Mouse (Mus musculus) forebrain, embryonic 14.5 days (tissue): ENCODE data around the gene Midn. TPM values are rescaled to one million over a fixed set of nuclear protein-coding genes. Genes with fewer than 3 reads are reported as not detected.
A peak's percentile ranks its signal among the peaks of the same experiment; 100 is the strongest.
"Not testable (repeated sequence)": the region's sequence is repeated elsewhere in the genome, so short reads cannot be mapped to it uniquely, and the experiment has no call there.

ENCODE experiments used
- ATAC-seq: fragments of 200-750 bp; cut with Nextera tagmentation; 2 replicates; pipeline ENCODE4 v1.8.0; 2017; ENCODE audit warnings: mild to moderate bottlenecking, moderate library complexity
- DNase-seq: peaks from one replicate; pipeline ENCODE4 v3.0.0-alpha.2; 2015; ENCODE audit warnings: low spot score
- H3K27ac ChIP-seq: fragments of 300-500 bp; sonication (generic); 2 replicates; pipeline ENCODE4 v1.5.1; 2014; ENCODE audit warnings: low read depth, mild to moderate bottlenecking, control low read depth, low read length, moderate library complexity
- H3K27me3 ChIP-seq: fragments of 300-500 bp; sonication (generic); replicated peaks from 2 replicates; pipeline ENCODE4 v1.6.1; 2014; ENCODE audit warnings: low read length, control low read depth, mixed read lengths; ENCODE audit not compliant: control insufficient read depth, insufficient read depth
- H3K36me3 ChIP-seq: fragments of 300-500 bp; sonication (generic); 2 replicates; pipeline ENCODE4 v1.6.1; 2014; ENCODE audit warnings: low read length, control low read depth; ENCODE audit not compliant: control insufficient read depth, insufficient read depth
- H3K4me1 ChIP-seq: fragments of 300-500 bp; sonication (generic); 2 replicates; pipeline ENCODE4 v1.6.1; 2014; ENCODE audit warnings: antibody characterized with exemption, low read length, control low read depth; ENCODE audit not compliant: control insufficient read depth, insufficient read depth
- H3K4me2 ChIP-seq: fragments of 300-500 bp; sonication (generic); 2 replicates; pipeline ENCODE4 v1.6.1; 2014; ENCODE audit warnings: mild to moderate bottlenecking, control low read depth, low read length
- H3K4me3 ChIP-seq: fragments of 300-500 bp; sonication (generic); 2 replicates; pipeline ENCODE4 v1.5.1; 2014; ENCODE audit warnings: low read depth, low read length, control low read depth
- H3K9ac ChIP-seq: fragments of 300-500 bp; sonication (generic); 2 replicates; pipeline ENCODE4 v1.6.1; 2014; ENCODE audit warnings: mild to moderate bottlenecking, low read length, control low read depth, moderate library complexity
- H3K9me3 ChIP-seq: fragments of 300-500 bp; sonication (generic); replicated peaks from 2 replicates; pipeline ENCODE4 v1.6.1; 2016; ENCODE audit warnings: low read length, control low read depth, mixed read lengths; ENCODE audit not compliant: control insufficient read depth
- WGBS: fragments of 180-500 bp; shearing (Covaris S2); extraction: QIAGEN DNeasy Blood & Tissue Kit; methylation state at CpG from one replicate; pipeline ENCODE4 v1.1.7; 2014; 5-methylcytosine and 5-hydroxymethylcytosine counted together
- polyA plus RNA-seq: library from polyadenylated mRNA; unstranded; fragments of >200 nt; fragmentation: Nextera tagmentation; extraction: Ambion mirVana; gene quantifications from 2 replicates; pipeline ENCODE4 v1.2.1, GENCODE M21; 2014

Midn gene
- polyA plus RNA-seq, 1 experiment from 2014 or later = 67.0 TPM

DNA sequence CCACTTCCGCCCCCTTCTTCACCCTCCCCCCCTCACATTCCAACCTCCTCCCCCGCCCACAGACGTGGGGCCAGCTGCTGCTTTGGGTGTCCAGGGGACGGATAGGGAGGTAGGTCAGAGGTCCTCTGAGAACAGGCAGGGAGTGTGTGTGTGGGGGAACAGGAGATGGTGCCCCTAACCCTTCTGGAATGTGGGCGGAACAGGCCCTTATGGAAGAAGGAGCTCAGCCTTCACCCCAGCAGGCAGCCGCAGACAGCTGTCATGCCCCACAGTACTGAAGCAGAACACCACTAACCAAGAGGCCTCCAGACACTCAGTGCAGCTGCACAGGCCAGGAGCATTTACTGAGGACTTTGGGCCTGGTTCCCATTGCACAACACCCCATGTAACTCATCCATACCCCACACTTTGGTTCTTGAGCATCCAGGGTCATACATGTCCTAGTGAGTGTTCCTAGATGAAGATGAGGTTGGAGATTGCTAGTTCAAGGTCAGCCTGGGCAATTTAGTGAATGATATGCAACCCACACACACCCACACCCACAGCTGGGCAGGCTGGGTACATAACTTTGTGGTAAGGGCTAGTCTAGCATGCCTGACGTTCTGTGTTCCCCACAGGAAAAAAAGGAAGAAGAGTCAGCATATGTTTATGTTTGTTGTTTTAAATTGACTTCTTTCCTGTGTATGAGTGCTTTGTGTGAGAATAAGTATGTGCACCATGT lies 13.6 kb downstream of the Midn start:
- Histone ChIP-seq H3K36me3 (peaks cover 19% of the 10 kb centered on the region), H3K4me2 (no peak overlapping the region), H3K4me3 (no peak overlapping the region), H3K4me1 (peaks cover 27% of the 10 kb centered on the region), H3K9me3 (no peaks in the 10 kb centered on the region), H3K9ac (no peak overlapping the region), H3K27me3 (no peaks in the 10 kb centered on the region), H3K27ac (no peak overlapping the region)
- DNase-seq (no peak), ATAC-seq (no peak)
- WGBS = 15% methylated on average over 7 of the region's 7 CpGs

DNA sequence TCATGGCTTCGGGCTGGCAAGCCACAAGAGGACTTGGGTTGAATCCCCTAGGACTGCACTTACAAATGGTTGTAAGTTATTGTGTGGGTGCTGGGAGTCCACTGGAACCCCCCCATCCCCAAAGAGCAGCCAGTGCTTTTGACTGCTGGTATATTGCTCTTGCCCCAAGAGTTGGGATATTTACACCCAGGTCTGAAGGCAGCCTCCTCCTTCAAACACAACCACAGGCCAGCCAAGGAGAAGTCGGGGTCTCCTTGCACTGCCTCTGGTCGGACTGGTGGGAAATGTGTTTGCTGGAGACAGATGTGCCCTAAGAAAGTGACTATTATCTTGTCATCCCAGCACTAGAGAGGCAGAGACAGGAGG lies 14.2 kb downstream of the Midn start:
- H3K4me2 ChIP-seq = no peak overlapping the region
- H3K4me3 ChIP-seq = no peak overlapping the region
- H3K27ac ChIP-seq = no peak overlapping the region
- no peak for ATAC-seq
- peaks cover 30% of the 10 kb centered on the region for H3K4me1 ChIP-seq
- peaks cover 14% of the 10 kb centered on the region for H3K36me3 ChIP-seq
- no peaks in the 10 kb centered on the region for H3K27me3 ChIP-seq
- 82% methylated on average over 3 of the region's 3 CpGs for WGBS
- no peaks in the 10 kb centered on the region for H3K9me3 ChIP-seq
- no peak overlapping the region for H3K9ac ChIP-seq
- DNase-seq = no peak

DNA sequence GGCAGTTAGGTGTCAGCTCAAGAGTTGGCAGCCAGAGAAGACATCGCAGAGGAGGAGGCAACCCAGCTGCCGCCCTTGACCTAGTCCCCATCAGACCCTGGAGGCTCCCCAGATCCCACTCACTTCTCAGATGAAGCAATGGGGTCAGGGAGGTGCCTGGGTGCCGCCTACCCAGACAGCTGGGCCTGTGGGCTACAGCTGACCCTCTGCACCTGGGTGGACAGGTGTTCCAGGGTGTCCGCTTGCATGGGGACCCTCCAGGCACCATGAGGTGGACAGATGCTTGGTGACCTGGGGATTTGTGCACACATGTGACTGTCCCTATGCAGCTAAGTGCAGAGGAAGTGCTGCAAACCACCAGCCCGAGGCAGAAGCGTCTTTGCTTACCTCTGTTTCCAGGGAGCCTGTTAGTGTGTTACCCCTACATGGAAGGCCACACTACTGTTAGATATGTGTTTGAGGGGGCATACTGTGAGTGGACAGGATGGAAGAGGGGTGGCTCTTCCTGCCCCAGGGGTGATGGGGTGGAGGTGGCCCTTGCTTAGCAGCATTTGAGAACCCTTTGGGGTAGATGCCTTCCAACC lies 14.7 kb downstream of the Midn start:
- Histone ChIP-seq H3K36me3 (peaks cover 9% of the 10 kb centered on the region; the same call in 1 of the 2 replicates), H3K9me3 (no peaks in the 10 kb centered on the region), H3K9ac (no peak overlapping the region), H3K4me2 (no peak overlapping the region), H3K27ac (no peak overlapping the region), H3K27me3 (no peaks in the 10 kb centered on the region), H3K4me3 (no peak overlapping the region), H3K4me1 (peaks cover 30% of the 10 kb centered on the region)
- no peak for DNase-seq
- WGBS = 87% methylated on average over 6 of the region's 6 CpGs
- no peak for ATAC-seq

DNA sequence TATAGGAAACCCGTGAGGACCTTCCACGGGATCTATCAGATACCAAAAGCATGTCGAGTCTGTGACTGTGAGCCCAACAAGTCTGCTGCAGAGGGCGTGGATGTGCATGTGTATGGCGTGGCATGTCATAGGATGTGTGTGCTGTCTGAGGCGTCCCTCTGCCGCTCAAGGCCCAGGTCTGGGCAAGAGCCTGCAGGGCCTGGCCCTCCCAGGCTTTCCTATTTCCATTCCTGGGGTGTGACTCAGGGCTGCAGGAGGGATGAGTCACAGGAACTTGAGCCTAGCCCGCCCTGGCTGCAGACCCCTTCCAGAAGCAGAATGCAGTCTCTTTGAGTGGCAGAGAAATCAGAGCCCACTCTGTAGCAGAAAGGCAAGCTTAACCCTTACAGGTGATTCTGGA lies 15.6 kb downstream of the Midn start:
- DNase-seq (no peak), ATAC-seq (no peak)
- Histone ChIP-seq H3K4me2 (no peak overlapping the region), H3K9ac (no peak overlapping the region), H3K9me3 (no peaks in the 10 kb centered on the region), H3K4me1 (peaks cover 29% of the 10 kb centered on the region), H3K27ac (no peak overlapping the region), H3K4me3 (no peak overlapping the region), H3K27me3 (no peaks in the 10 kb centered on the region), H3K36me3 (0 out of 2 replicates have a peak, but pooled peaks cover 1% of the 10 kb centered on the region)
- WGBS = 77% methylated on average over 8 of the region's 8 CpGs

DNA sequence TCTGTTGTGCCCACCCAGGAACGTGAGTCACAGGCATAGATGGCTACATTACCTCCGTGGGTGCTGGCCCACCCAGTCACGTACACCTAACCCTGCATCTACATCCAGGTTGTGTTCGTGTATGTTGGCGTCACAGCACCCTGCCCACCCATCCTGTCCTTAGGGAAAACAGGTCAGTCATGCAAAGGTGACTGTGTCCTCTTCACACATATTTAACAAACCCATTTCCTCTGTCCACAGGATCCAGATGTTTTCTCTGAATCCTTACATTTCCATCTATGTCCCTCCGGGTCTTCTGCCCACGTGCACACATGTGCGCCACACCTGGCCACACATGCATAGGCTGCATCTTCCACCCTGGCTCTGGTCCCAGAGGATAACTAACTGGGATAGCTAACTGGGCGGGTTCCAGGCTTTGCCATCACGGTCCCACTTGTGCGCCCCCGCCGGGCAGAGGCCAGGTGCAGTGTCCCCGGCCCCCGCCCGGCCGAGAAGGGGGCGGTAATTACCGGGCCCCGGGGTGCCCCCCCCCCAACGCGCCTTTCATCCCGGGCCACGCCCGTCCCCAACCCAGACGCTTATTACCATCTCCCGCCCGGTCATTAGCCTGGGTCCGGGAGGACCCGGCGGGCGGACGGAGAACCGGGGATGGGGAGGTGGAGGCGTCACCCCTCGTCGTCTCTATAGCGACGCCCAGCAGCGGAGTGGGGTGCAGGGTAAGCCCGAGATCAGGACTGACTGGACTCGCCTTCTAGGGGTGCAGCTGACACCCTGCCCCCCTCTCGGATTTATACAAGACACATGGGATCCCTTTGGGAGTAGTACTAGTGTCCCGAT lies 16.3 kb downstream of the Midn start:
- H3K27me3 ChIP-seq = no peaks in the 10 kb centered on the region
- H3K4me3 ChIP-seq = peak overlapping the region; percentile 36
- WGBS = 10% methylated on average over 44 of the region's 44 CpGs
- peaks cover 33% of the 10 kb centered on the region for H3K4me1 ChIP-seq
- DNase-seq (no peak), ATAC-seq (no peak)
- peak overlapping the region; percentile 81 for H3K4me2 ChIP-seq
- H3K9ac ChIP-seq = peak overlapping the region; percentile 66
- peaks cover 1% of the 10 kb centered on the region; the same call in 1 of the 2 replicates for H3K36me3 ChIP-seq
- no peaks in the 10 kb centered on the region for H3K9me3 ChIP-seq
- H3K27ac ChIP-seq = peak overlapping the region; percentile 44; the same call in 1 of the 2 replicates

DNA sequence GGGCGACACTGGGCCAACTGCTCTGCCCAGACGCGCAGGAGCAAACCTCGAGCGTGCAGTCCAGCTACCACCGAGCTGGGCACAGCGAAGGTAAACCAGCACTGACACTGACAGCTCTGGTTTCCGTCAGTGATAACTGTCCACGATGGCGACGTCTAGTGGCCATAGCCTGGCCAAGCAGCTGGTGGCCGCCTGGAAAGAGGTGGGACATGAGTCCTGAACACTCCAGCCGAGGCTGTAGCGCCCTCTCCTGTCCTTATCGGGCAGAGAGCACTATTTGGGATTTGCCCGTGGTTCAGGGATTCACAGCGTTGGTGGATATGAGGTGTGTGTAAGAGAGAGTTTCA lies 16.9 kb downstream of the Midn start:
- Histone ChIP-seq H3K27me3 (no peaks in the 10 kb centered on the region), H3K27ac (peak overlapping the region; percentile 44; the same call in 1 of the 2 replicates), H3K4me2 (peak overlapping the region; percentile 81), H3K9me3 (no peaks in the 10 kb centered on the region), H3K36me3 (peaks cover 7% of the 10 kb centered on the region), H3K4me3 (peak overlapping the region; percentile 36), H3K9ac (peak overlapping the region; percentile 66), H3K4me1 (peaks cover 38% of the 10 kb centered on the region)
- ATAC-seq (peak; percentile 36), DNase-seq (peak; percentile 96)
- 0% methylated on average over 17 of the region's 17 CpGs for WGBS

DNA sequence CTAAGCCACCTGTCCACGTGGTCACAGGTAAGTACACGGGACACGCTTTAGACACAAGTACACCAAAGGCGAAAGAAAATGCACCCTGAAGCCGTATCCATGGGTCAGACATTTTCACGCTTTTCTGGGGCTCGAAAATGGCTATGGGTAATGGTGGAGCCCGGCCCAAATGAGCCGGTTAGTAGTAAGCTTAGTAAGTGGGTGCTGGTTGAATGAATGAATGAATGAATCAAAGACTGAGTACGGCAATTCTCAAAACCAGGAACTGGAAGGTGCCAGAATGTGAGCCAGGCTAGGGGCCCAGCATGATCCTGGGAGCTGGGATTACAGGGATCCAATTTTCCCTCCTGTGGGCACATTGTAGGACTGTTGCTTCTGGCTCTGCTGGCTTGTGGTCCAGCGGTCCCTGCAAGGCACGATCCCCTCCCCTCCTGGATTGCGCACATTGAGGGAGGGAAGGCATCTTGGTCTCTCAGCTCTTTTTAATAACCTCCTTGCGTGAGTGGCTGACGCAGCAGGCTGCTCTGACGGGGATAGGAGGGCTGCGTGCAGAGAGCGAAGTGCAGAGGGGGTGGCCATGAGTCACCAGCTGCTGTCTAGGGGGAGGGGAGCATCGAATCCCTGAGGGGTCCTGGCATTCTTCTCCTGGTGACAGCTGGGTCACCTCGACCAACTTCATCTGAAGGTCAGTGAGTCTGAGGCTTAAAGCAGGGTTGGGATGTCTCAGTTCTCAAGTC lies 17.5 kb downstream of the Midn start, which contains the start of gene Cirbp:
Cirbp (plus strand) TSS at position 594 of the 737 bp plus-strand sequence.
- H3K27me3 ChIP-seq = no peaks in the 10 kb centered on the region
- 14% methylated on average over 20 of the region's 20 CpGs for WGBS
- peak within 1 kb of the TSS; percentile 66 for H3K27ac ChIP-seq
- ATAC-seq = no peak
- no peak for DNase-seq
- peak within 1 kb of the TSS; percentile 81 for H3K4me2 ChIP-seq
- H3K4me3 ChIP-seq = peak within 1 kb of the TSS; percentile 36
- peaks cover 13% of the 10 kb centered on the region for H3K36me3 ChIP-seq
- peaks cover 38% of the 10 kb centered on the region for H3K4me1 ChIP-seq
- H3K9ac ChIP-seq = peak within 1 kb of the TSS; percentile 66
- no peaks in the 10 kb centered on the region for H3K9me3 ChIP-seq

DNA sequence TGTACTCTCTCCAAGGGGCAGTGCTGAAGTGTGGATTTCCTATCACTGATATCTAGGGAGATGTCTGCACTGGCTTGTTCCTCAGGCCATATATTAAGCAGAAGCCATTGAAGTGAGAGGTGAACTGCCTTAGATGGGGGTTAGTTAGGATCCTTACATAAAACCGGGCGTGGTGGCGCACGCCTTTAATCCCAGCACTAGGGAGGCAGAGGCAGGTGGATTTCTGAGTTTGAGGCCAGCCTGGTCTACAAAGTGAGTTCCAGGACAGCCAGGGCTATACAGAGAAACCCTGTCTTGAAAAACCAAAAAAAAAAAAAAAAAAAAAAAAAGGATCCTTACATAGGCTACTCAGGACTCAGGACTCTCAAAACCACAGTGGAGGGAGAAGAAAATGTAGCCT lies 18.1 kb downstream of the Midn start:
- peaks cover 32% of the 10 kb centered on the region for H3K4me1 ChIP-seq
- H3K36me3 ChIP-seq = peaks cover 19% of the 10 kb centered on the region
- H3K27ac ChIP-seq = peak overlapping the region; percentile 66; the same call in 1 of the 2 replicates
- DNase-seq, H3K4me3 ChIP-seq, ATAC-seq, H3K9me3 ChIP-seq, H3K27me3 ChIP-seq: not testable (repeated sequence)
- peak overlapping the region; percentile 81 for H3K4me2 ChIP-seq
- WGBS = 93% methylated on average over 4 of the region's 4 CpGs
- H3K9ac ChIP-seq = peak overlapping the region; percentile 43; the same call in 1 of the 2 replicates
